Mouse (Mus musculus) forebrain, embryonic 13.5 days (tissue): ENCODE data around the gene Dscaml1. TPM values are rescaled to one million over a fixed set of nuclear protein-coding genes. Genes with fewer than 3 reads are reported as not detected.

Source experiments
- ATAC-seq: fragments of 200-750 bp; cut with Nextera tagmentation; 2 replicates; pipeline ENCODE4 v1.8.0; 2017
- H3K27ac ChIP-seq: fragments of 300-500 bp; sonication (generic); 2 replicates; pipeline ENCODE4 v1.5.1; 2015; ENCODE audit warnings: inconsistent platforms, mild to moderate bottlenecking, moderate library complexity
- H3K27me3 ChIP-seq: fragments of 300-500 bp; sonication (generic); 2 replicates; pipeline ENCODE4 v1.6.1; 2015; ENCODE audit warnings: mild to moderate bottlenecking, inconsistent platforms
- H3K36me3 ChIP-seq: fragments of 300-500 bp; sonication (generic); 2 replicates; pipeline ENCODE4 v1.6.1; 2015; ENCODE audit warnings: mild to moderate bottlenecking, inconsistent platforms; ENCODE audit not compliant: poor library complexity, severe bottlenecking
- H3K4me1 ChIP-seq: fragments of 300-500 bp; sonication (generic); 2 replicates; pipeline ENCODE4 v1.6.1; 2015; ENCODE audit warnings: inconsistent platforms
- H3K4me2 ChIP-seq: fragments of 300-500 bp; sonication (generic); 2 replicates; pipeline ENCODE4 v1.6.1; 2015; ENCODE audit warnings: inconsistent platforms, mild to moderate bottlenecking, moderate library complexity
- H3K4me3 ChIP-seq: fragments of 300-500 bp; sonication (generic); 2 replicates; pipeline ENCODE4 v1.5.1; 2015; ENCODE audit warnings: mild to moderate bottlenecking, inconsistent platforms
- H3K9ac ChIP-seq: fragments of 300-500 bp; sonication (generic); 2 replicates; pipeline ENCODE4 v1.6.1; 2015; ENCODE audit warnings: mild to moderate bottlenecking, inconsistent platforms
- H3K9me3 ChIP-seq: fragments of 300-500 bp; sonication (generic); replicated peaks from 2 replicates; pipeline ENCODE4 v1.6.1; 2016; ENCODE audit warnings: inconsistent platforms
- WGBS: fragments of 180-500 bp; shearing (Covaris S2); methylation state at CpG from one replicate; pipeline ENCODE4 v1.1.7; 2015; 5-methylcytosine and 5-hydroxymethylcytosine counted together
- polyA plus RNA-seq: library from polyadenylated mRNA; unstranded; fragments of >200 nt; fragmentation: Nextera tagmentation; extraction: Ambion mirVana; gene quantifications from 2 replicates; pipeline ENCODE4 v1.2.1, GENCODE M21; 2015

Dscaml1 gene
- polyA plus RNA-seq, 1 experiment from 2014 or later: 9.6 TPM

DNA sequence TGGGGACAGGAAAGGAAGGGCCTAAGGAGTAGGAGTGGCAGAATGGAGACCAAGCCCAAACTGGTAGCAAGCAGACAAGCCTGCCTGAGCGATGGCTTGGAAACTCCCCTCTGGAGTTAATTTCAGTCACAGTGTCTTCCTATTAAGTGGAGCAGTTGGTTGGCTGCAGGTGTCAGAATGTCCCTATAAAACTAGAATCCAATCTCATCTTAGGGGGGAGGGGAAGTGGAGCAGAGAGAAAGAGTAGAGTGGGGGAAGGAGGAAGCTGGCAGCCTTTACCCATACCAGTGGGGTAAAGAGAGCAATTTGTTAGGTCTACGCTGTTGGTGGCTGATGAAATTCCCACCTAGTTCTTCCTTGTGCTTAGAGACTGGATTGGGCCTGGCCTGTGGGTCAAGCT is 164.6 kb downstream of the Dscaml1 start:
- WGBS: 79% methylated on average over 2 of the region's 2 CpGs
- Histone ChIP-seq H3K9ac (no peak overlapping the region), H3K9me3 (no peaks in the 10 kb centered on the region), H3K27ac (peak overlapping the region; percentile 51), H3K27me3 (no peaks in the 10 kb centered on the region), H3K4me3 (no peak overlapping the region), H3K36me3 (no peaks in the 10 kb centered on the region), H3K4me1 (peaks cover 35% of the 10 kb centered on the region), H3K4me2 (no peak overlapping the region)
- ATAC-seq: no peak

DNA sequence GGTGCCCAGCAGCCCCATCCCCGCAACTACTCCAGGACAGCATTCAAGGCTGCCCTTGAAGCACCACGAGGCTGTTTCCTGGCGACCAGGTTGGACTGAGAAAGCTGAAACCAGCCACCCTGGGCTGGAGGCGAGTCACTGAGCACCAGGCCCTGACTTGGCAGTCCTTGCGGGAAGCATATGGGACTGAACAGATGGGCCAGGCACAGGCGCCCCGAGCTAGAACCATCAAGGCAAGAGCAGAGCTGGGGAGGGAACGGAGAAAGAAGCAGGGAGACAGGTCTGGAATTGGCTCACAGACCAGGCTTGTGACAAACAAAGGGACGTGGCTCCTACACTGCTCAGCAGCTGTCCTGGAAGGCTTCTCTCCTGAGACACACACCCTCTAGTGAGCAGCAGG is 165.9 kb downstream of the Dscaml1 start:
- ATAC-seq: peak; percentile 78
- WGBS: 71% methylated on average over 9 of the region's 9 CpGs
- peak overlapping the region; percentile 69 for H3K27ac ChIP-seq

DNA sequence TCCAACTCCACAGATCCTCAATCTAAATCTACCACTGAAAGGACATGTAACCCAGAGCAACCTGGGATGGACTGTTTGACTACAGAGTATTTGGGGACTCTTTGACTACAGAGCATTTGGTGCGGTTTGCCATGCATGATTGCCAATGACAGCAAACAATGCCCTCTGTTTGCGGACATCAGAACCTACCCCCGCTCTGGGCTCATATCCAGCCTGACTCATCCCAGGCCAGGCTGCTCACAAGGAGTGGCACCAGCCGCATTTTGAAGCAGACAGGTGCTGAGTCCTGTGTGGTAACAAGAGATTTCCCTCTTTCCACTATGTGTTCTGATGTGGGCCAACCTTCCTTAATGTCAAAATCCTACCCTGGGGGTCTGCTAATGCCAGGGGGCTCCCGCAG is 171.7 kb downstream of the Dscaml1 start:
- no peak for ATAC-seq
- H3K4me1 ChIP-seq: peaks cover 25% of the 10 kb centered on the region
- WGBS: 68% methylated on average over 5 of the region's 5 CpGs
- no peaks in the 10 kb centered on the region for H3K27me3 ChIP-seq
- no peak overlapping the region for H3K4me2 ChIP-seq
- H3K4me3 ChIP-seq: no peak overlapping the region
- H3K9me3 ChIP-seq: no peaks in the 10 kb centered on the region
- H3K36me3 ChIP-seq: no peaks in the 10 kb centered on the region
- no peak overlapping the region for H3K27ac ChIP-seq
- H3K9ac ChIP-seq: no peak overlapping the region

More for the DNA sequence above, 165.9 kb downstream of the Dscaml1 start:
- Histone ChIP-seq H3K4me1 (peaks cover 27% of the 10 kb centered on the region), H3K9me3 (no peaks in the 10 kb centered on the region), H3K4me2 (no peak overlapping the region), H3K36me3 (no peaks in the 10 kb centered on the region), H3K4me3 (no peak overlapping the region), H3K9ac (no peak overlapping the region), H3K27me3 (no peaks in the 10 kb centered on the region)

DNA sequence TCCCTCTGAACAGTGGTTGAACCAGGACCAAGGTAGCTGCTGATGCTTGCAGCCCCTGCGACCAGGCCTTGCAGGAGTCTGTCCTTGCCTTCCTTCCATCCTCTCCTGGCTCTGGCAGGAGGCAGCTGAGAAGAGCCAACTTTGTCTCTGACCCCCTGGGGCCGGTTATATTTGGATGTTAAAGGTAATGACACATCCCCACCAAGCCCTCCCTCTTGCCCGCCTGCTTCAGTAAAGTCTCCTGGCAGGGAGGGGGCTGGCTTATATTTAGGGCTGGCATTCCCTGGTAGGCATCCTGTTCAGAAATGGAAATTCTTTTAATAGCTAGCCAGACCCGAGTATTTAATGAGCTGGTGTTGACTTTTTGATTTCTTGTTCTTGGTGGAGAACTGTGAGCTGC is 172.9 kb downstream of the Dscaml1 start:
- 51% methylated on average over 4 of the region's 4 CpGs for WGBS
- no peak overlapping the region for H3K9ac ChIP-seq
- H3K4me3 ChIP-seq: no peak overlapping the region
- H3K4me2 ChIP-seq: no peak overlapping the region
- peaks cover 22% of the 10 kb centered on the region for H3K4me1 ChIP-seq
- H3K36me3 ChIP-seq: no peaks in the 10 kb centered on the region
- H3K27me3 ChIP-seq: no peaks in the 10 kb centered on the region
- no peak overlapping the region; the same call in 1 of the 2 replicates for H3K27ac ChIP-seq
- no peaks in the 10 kb centered on the region for H3K9me3 ChIP-seq
- no peak for ATAC-seq

DNA sequence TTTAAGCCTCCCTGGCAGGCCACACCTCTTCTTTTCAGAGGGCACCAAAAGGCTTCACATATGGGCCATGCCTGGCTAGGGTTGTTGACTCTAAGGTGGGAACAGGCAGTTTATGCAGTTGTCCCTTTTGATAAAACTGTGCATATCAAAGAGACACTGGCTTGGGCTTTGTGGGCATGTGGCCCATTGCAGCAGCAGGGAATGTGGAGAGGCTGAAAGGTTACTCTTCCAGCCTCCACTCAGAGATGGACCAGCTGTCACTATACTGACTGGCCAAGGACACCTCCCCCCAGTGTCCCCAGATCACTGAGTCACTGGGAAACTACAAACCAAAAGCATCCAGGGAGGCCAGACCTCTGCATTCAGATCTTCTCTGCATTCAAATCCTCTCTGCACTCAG is 180.9 kb downstream of the Dscaml1 start:
- Histone ChIP-seq H3K9me3 (no peaks in the 10 kb centered on the region), H3K36me3 (no peaks in the 10 kb centered on the region), H3K4me2 (no peak overlapping the region), H3K4me3 (no peak overlapping the region), H3K4me1 (peaks cover 43% of the 10 kb centered on the region), H3K27ac (peak overlapping the region; percentile 93), H3K27me3 (no peaks in the 10 kb centered on the region), H3K9ac (no peak overlapping the region)
- ATAC-seq: no peak

DNA sequence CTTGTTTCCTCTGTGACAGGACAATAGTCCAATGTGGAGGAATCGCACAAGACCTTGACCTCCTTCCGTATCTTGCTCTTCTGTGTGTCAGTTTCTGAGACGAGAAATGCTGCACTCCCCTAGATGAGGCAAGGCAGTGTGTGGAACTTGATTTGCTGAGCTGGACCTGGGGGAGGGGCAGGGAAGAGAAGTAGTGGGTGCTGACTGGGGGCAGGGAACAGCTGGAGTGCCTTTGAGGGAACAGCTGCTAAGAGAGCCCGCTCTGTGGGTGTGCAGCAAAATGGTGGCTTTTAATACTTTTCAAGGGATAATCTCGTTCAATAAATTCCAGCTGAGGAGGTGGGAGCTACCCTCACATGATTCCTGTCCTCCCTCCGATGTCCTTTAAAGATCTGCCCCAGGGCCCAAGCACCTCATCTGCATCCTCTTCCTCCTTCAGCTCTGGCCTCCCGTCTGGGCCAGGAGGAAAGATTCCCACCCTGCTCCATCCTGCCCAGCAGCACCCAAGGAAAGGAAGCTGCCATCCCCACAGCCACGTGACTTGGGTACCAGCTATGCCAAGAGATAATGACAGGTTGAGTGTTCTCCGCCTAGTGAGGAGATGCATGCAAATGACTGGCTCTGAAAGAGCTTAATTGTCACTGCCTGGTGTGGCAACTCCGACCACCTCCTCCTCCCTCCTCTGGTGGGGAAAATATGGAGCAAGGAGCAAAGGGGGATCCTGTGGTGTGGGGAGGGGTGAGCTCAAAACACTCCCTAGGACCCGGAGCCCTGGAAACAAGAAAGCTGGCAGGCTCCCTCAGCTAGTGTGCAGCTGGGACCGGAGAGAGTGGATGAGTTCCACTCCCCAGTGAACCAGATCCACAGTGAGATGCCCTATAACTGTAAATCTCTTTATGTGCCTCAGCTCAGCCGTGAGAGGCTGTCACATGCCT is 181.9 kb downstream of the Dscaml1 start:
- peak overlapping the region; percentile 40; the same call in 1 of the 2 replicates for H3K9ac ChIP-seq
- H3K27ac ChIP-seq: peak overlapping the region; percentile 93
- 24% methylated on average over 13 of the region's 13 CpGs for WGBS
- ATAC-seq: peak; percentile 91
- H3K4me2 ChIP-seq: peak overlapping the region; percentile 31; the same call in 1 of the 2 replicates
- H3K36me3 ChIP-seq: no peaks in the 10 kb centered on the region
- H3K4me3 ChIP-seq: no peak overlapping the region
- no peaks in the 10 kb centered on the region for H3K9me3 ChIP-seq
- H3K27me3 ChIP-seq: no peaks in the 10 kb centered on the region
- H3K4me1 ChIP-seq: peaks cover 43% of the 10 kb centered on the region

DNA sequence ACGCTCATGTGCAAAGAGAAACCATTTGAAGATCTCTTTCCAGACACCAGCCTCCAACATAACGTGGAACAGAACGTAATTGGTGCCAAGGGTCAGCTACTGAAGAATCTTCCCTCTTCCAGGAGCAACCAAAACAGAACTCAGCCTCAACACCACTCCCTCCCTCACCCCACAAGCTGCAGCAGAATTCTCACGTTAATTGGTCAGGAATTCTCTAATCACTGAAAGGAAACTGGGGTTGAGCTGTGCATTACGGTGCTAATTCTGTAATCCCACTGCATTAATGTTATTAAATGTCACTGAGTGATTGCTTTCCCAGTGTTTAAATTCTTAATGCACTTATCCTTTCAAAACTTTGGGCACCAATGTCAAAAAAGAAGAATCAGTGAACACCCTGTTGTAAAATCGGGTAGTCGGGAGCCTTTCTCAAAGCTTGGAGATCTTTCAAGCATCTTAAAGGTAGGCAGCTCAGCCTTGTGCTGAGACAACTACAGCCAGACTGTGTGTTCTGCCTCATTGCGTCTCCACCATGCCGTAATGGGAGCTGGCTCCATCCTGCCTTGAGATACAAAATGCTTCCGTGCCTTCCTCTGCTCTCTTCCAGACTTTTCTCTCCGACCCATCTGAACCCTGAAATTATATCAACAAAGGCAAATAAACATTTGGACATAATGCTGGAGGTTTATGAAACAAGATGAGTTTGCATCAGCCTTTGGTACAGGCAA is 184.1 kb downstream of the Dscaml1 start:
- 50% methylated on average over 11 of the region's 11 CpGs for WGBS
- Histone ChIP-seq H3K27ac (peak overlapping the region; percentile 58), H3K4me2 (no peak overlapping the region), H3K4me1 (peaks cover 58% of the 10 kb centered on the region), H3K27me3 (no peaks in the 10 kb centered on the region), H3K9ac (no peak overlapping the region), H3K9me3 (no peaks in the 10 kb centered on the region), H3K36me3 (no peaks in the 10 kb centered on the region), H3K4me3 (no peak overlapping the region)
- ATAC-seq: no peak

DNA sequence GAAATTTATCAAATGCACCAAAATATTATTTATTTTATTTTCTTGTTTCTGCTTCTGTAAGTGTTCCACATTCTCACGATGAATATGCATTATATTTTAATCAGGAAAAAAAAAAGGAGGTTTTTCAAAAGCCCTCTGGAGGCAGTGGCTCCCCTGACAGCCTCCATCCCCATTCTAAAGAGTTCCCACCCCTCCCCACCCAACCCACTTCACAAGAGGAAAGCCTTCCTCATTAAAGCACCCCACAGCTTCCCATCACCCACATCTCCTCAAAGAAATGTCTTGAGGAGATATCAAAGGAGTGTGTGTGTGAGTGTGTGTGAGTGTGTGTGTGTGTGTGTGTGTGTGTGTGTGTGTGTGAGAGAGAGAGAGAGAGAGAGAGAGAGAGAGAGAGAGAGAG is 188.2 kb downstream of the Dscaml1 start:
- Histone ChIP-seq H3K4me2 (no peak overlapping the region), H3K9me3 (no peaks in the 10 kb centered on the region), H3K4me3 (no peak overlapping the region), H3K4me1 (peaks cover 62% of the 10 kb centered on the region), H3K27me3 (no peaks in the 10 kb centered on the region), H3K9ac (no peak overlapping the region), H3K27ac (no peak overlapping the region; the same call in 1 of the 2 replicates), H3K36me3 (no peaks in the 10 kb centered on the region)
- 65% methylated on average over 1 of the region's 1 CpGs for WGBS
- no peak for ATAC-seq

DNA sequence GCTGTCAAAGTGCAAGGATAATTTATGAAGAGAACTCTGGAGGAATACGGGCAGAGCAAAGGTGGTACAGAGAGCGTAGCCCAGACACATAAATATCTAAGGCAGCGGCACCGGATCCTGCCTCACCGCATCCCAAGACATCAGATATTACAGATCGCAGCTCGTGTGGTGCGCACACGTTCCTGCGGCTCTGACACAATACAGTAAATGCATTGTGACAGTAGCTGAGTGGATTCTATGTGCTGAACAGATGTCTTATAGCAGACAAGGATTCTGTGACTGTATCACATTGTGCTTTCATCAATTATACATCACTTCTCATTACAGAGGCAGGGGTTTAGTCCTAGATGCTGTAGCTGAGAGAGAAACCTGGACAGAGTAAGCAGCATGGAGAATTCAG is 191.5 kb downstream of the Dscaml1 start:
- Histone ChIP-seq H3K4me2 (no peak overlapping the region), H3K36me3 (no peaks in the 10 kb centered on the region), H3K27ac (peak overlapping the region; percentile 59), H3K4me3 (no peak overlapping the region), H3K4me1 (peaks cover 67% of the 10 kb centered on the region), H3K9me3 (no peaks in the 10 kb centered on the region), H3K27me3 (no peaks in the 10 kb centered on the region), H3K9ac (no peak overlapping the region)
- WGBS: 84% methylated on average over 10 of the region's 10 CpGs
- no peak for ATAC-seq

DNA sequence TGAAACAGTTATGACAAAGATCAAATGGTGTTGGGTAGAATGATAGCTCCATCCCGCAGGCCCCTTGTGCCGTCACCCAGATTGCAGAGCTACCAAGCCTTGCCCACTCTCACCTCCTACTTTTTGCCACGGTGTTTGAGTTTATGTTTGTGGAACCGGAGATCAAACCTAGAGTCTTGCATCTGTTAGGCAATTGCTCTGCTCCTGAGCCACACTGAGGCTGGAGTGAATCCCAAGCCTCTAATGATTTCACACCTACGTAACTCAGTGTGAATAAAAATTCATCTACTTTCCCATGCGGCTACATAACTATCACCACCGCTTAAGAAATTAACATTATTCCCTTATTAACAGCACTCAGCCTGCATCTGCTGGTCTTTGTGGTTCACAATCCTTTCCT is 192.0 kb downstream of the Dscaml1 start:
- 80% methylated on average over 7 of the region's 7 CpGs for WGBS

DNA sequence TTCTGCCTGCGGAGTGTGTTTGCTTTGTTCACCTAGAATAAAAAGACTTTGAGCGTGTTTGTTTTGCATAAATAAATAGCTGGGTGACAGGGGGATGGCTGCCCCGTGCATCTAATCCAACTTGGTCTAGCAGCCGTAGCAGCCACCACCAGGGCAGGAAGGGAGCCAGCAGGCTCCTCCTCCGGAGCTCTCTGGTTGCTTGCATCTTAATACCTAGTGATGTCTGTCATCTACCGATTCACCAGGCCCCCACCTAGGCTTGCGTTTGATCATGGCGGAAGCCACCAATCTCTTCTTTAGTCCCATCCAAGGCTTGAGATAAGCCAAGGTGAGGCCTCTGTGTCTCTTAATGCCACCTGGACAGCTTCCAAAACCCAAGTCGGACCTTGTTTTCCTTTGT is 193.6 kb downstream of the Dscaml1 start:
- WGBS: 35% methylated on average over 9 of the region's 9 CpGs
- Histone ChIP-seq H3K4me2 (no peak overlapping the region), H3K27me3 (no peaks in the 10 kb centered on the region), H3K36me3 (no peaks in the 10 kb centered on the region), H3K4me3 (no peak overlapping the region), H3K9me3 (no peaks in the 10 kb centered on the region), H3K4me1 (peaks cover 66% of the 10 kb centered on the region), H3K9ac (no peak overlapping the region), H3K27ac (peak overlapping the region; percentile 76)
- ATAC-seq: peak; percentile 69

More for the DNA sequence above, 192.0 kb downstream of the Dscaml1 start:
- no peak for ATAC-seq
- Histone ChIP-seq H3K9me3 (no peaks in the 10 kb centered on the region), H3K9ac (no peak overlapping the region), H3K4me2 (no peak overlapping the region), H3K27ac (peak overlapping the region; percentile 59), H3K36me3 (no peaks in the 10 kb centered on the region), H3K4me3 (no peak overlapping the region), H3K4me1 (peaks cover 71% of the 10 kb centered on the region), H3K27me3 (no peaks in the 10 kb centered on the region)

DNA sequence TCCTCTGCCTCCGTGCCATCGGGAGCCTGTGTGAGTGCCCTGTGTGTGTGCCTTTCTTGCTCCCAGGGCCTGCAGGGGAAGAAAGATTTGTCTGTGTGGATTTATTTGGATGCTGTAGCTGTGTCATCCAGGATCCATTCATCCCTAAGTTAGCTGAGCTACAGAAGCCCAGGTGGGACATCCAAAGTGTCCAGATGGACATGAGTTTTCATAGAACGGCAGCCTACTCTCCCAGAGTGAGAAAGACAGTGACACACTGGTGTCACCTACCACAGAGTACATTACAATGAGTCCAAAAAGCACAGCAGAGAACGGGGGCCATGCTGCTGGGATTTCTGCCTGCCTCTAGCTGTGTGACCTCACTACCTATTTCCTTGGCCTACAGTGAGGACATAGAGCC is 194.5 kb downstream of the Dscaml1 start:
- no peak for ATAC-seq
- WGBS: 94% methylated on average over 4 of the region's 4 CpGs

More for the DNA sequence above, 194.5 kb downstream of the Dscaml1 start:
- Histone ChIP-seq H3K27ac (peak overlapping the region; percentile 76), H3K9me3 (no peaks in the 10 kb centered on the region), H3K9ac (no peak overlapping the region), H3K4me2 (no peak overlapping the region), H3K36me3 (no peaks in the 10 kb centered on the region), H3K27me3 (no peaks in the 10 kb centered on the region), H3K4me3 (no peak overlapping the region), H3K4me1 (peaks cover 62% of the 10 kb centered on the region)
